Mouse (Mus musculus) CH12.LX (cell line): ENCODE measurements around the gene Serpinb9b. TPM values are rescaled to one million over a fixed set of nuclear protein-coding genes. Genes with fewer than 3 reads are reported as not detected.

Experiments
- DNase-seq: peaks from one replicate; pipeline ENCODE4 v3.0.0-alpha.2; 2013; ENCODE audit errors: extremely low read depth
- H3K27ac ChIP-seq: 2 replicates; pipeline ENCODE4 v1.5.1; 2012; ENCODE audit warnings: low read depth, mild to moderate bottlenecking, control low read depth, moderate library complexity; ENCODE audit not compliant: insufficient read depth
- H3K27me3 ChIP-seq: replicated peaks from 2 replicates; pipeline ENCODE3; 2012; ENCODE audit warnings: inconsistent platforms
- H3K36me3 ChIP-seq, 2 experiments: replicated peaks in 1 of 2; 2 replicates each; pipeline versions ENCODE3 to v1.6.1; 2012; ENCODE audit warnings: inconsistent platforms in 1 of 2, low read length in 1 of 2, mild to moderate bottlenecking in 1 of 2, mixed read lengths in 1 of 2, moderate library complexity in 1 of 2; ENCODE audit not compliant: control insufficient read depth in 1 of 2, insufficient read depth in 1 of 2
- H3K4me1 ChIP-seq, 2 experiments: 2 replicates each; pipeline ENCODE4 v1.6.1; 2012; ENCODE audit warnings: inconsistent platforms in 1 of 2, moderate library complexity in 1 of 2; ENCODE audit not compliant: insufficient read depth in 2 of 2, control insufficient read depth in 1 of 2
- H3K4me2 ChIP-seq: 2 replicates; pipeline ENCODE4 v1.6.1; 2012; ENCODE audit warnings: low read depth, mild to moderate bottlenecking, control low read depth; ENCODE audit not compliant: poor library complexity, insufficient read depth, severe bottlenecking
- H3K4me3 ChIP-seq, 3 experiments: fragments of 150-350 bp in 1 of 3; sonication (generic) in 1 of 3; replicated peaks in 1 of 3; 2 replicates each; pipeline versions ENCODE3 to v1.5.1; 2011 to 2012; ENCODE audit warnings: low read depth in 2 of 3, low read length in 2 of 3, mild to moderate bottlenecking in 2 of 3, moderate library complexity in 2 of 3, control low read depth in 1 of 3, improper control_type of control experiment in 1 of 3, inconsistent platforms in 1 of 3, mixed read lengths in 1 of 3; ENCODE audit not compliant: poor library complexity in 1 of 3
- H3K79me2 ChIP-seq: replicated peaks from 2 replicates; pipeline ENCODE4 v1.6.1; 2012; ENCODE audit warnings: mild to moderate bottlenecking, moderate library complexity; ENCODE audit not compliant: control insufficient read depth, poor library complexity, insufficient read depth, severe bottlenecking; ENCODE audit errors: extremely low read depth
- H3K9ac ChIP-seq: 2 replicates; pipeline ENCODE4 v1.6.1; 2012; ENCODE audit warnings: low read depth, mild to moderate bottlenecking, control low read depth, moderate library complexity; ENCODE audit not compliant: insufficient read depth
- H3K9me3 ChIP-seq: replicated peaks from 2 replicates; pipeline ENCODE3; 2012; ENCODE audit warnings: low read length, inconsistent platforms, mixed read lengths
- BHLHE40 ChIP-seq: IDR thresholded peaks from 2 replicates; pipeline ENCODE4 v1.6.1; 2011; ENCODE audit warnings: mild to moderate bottlenecking, low read depth, low read length, improper control_type of control experiment
- CHD1 ChIP-seq: IDR thresholded peaks from 2 replicates; pipeline ENCODE4 v1.6.1; 2012; ENCODE audit warnings: low read depth, low read length, improper control_type of control experiment, inconsistent platforms
- CHD2 ChIP-seq: IDR thresholded peaks from 2 replicates; pipeline ENCODE4 v1.6.1; 2011; ENCODE audit warnings: low read length, improper control_type of control experiment
- EP300 ChIP-seq: IDR thresholded peaks from 2 replicates; pipeline ENCODE4 v1.6.1; 2011; ENCODE audit warnings: low read length, improper control_type of control experiment
- ETS1 ChIP-seq: conservative IDR thresholded peaks from 2 replicates; pipeline ENCODE4 v1.6.1; 2012; ENCODE audit warnings: low read depth, mild to moderate bottlenecking, inconsistent platforms, low read length, improper control_type of control experiment, moderate library complexity
- GABPA ChIP-seq: IDR thresholded peaks from 2 replicates; pipeline ENCODE4 v1.6.1; 2012; ENCODE audit warnings: low read depth, low read length, improper control_type of control experiment, inconsistent platforms; ENCODE audit not compliant: insufficient replicate concordance
- HCFC1 ChIP-seq: IDR thresholded peaks from 2 replicates; pipeline ENCODE4 v1.6.1; 2012; ENCODE audit warnings: low read depth, mild to moderate bottlenecking, inconsistent platforms, low read length, improper control_type of control experiment
- JUN ChIP-seq: IDR thresholded peaks from 2 replicates; pipeline ENCODE4 v1.6.1; 2011; ENCODE audit warnings: low read depth, mild to moderate bottlenecking, low read length, improper control_type of control experiment, moderate library complexity; ENCODE audit not compliant: insufficient read depth
- KAT2A ChIP-seq: IDR thresholded peaks from 2 replicates; pipeline ENCODE4 v1.6.1; 2012; ENCODE audit warnings: low read length, improper control_type of control experiment, inconsistent platforms; ENCODE audit not compliant: insufficient replicate concordance
- MAFK ChIP-seq: IDR thresholded peaks from 2 replicates; pipeline ENCODE4 v1.6.1; 2011; ENCODE audit warnings: low read length, improper control_type of control experiment; ENCODE audit not compliant: insufficient replicate concordance
- PAX5 ChIP-seq: IDR thresholded peaks from 2 replicates; pipeline ENCODE4 v1.6.1; 2012; ENCODE audit warnings: low read length, inconsistent platforms, mixed read lengths
- POLR2A ChIP-seq: IDR thresholded peaks from 2 replicates; pipeline ENCODE4 v1.6.1; 2011; ENCODE audit warnings: low read depth, mild to moderate bottlenecking, improper control_type of control experiment, low read length
- POLR2AphosphoS2 ChIP-seq: IDR thresholded peaks from 2 replicates; pipeline ENCODE4 v1.6.1; 2011; ENCODE audit warnings: low read depth, low read length, improper control_type of control experiment
- RAD21 ChIP-seq: IDR thresholded peaks from 2 replicates; pipeline ENCODE4 v1.6.1; 2011; ENCODE audit warnings: low read depth, mild to moderate bottlenecking, low read length, improper control_type of control experiment, moderate library complexity
- SIN3A ChIP-seq: IDR thresholded peaks from 2 replicates; pipeline ENCODE4 v1.6.1; 2012; ENCODE audit warnings: low read length, improper control_type of control experiment, inconsistent platforms
- SMC3 ChIP-seq: IDR thresholded peaks from 2 replicates; pipeline ENCODE4 v1.6.1; 2011; ENCODE audit warnings: low read depth, low read length, improper control_type of control experiment
- TBP ChIP-seq: conservative IDR thresholded peaks from 2 replicates; pipeline ENCODE4 v1.6.1; 2011; ENCODE audit warnings: low read depth, low read length, improper control_type of control experiment
- UBTF ChIP-seq: IDR thresholded peaks from 2 replicates; pipeline ENCODE4 v1.6.1; 2012; ENCODE audit warnings: low read depth, mild to moderate bottlenecking, inconsistent platforms, low read length, improper control_type of control experiment, moderate library complexity
- ZC3H11A ChIP-seq: IDR thresholded peaks from 2 replicates; pipeline ENCODE4 v1.6.1; 2012; ENCODE audit warnings: low read depth, mild to moderate bottlenecking, inconsistent platforms, low read length, improper control_type of control experiment
- ZKSCAN1 ChIP-seq: IDR thresholded peaks from 2 replicates; pipeline ENCODE4 v1.6.1; 2012; ENCODE audit warnings: low read depth, inconsistent platforms, low read length, improper control_type of control experiment, borderline replicate concordance
- dilution Hi-C: fragments of 300-500 bp; cut with MboI; formaldehyde crosslinking; loops from 2 replicates; pipeline ENCODE4 v1.14.3; 2020; ENCODE audit warnings: low sequenced_read_pairs; ENCODE audit not compliant: extremely low pct_unique_long_range_greater_than_20kb, extremely low pct_ligation_motif_present
- in situ Hi-C: fragments of 300-500 bp; cut with MboI; formaldehyde crosslinking; loops from 3 replicates; pipeline ENCODE4 v1.14.3; 2019; ENCODE audit warnings: low sequenced_read_pairs, low pct_ligation_motif_present, low pct_unique_long_range_greater_than_20kb, mixed read lengths
- polyA plus RNA-seq: library from polyadenylated mRNA; unstranded; fragments of >175 nt; gene quantifications from 2 replicates; pipeline ENCODE4 v1.2.1, GENCODE M21; 2012; ENCODE audit warnings: low read depth; ENCODE audit not compliant: insufficient read length
- total RNA-seq, 2 experiments: library from RNA; depleted of rRNA; stranded (reverse); fragments of 300-350 nt in 1 of 2; fragments of >200 nt in 1 of 2; gene quantifications; 2 replicates each; pipeline ENCODE4 v1.2.3; 2012 to 2014

Gene Serpinb9b
- not detected in 2 replicates for total RNA-seq (2012; rRNA removed)
- total RNA-seq (2014; rRNA removed), result 0.24 TPM in 1 of 2 replicates, not detected in the other
- polyA plus RNA-seq, result not detected in 2 replicates

GRCm38 (mm10) chr13:33027244-33027643 is at the start of gene Serpinb9b:
Serpinb9b (plus strand) TSS chr13:33027416.
- Histone ChIP-seq H3K9ac (no peak within 1 kb of the TSS), H3K4me2 (no peak within 1 kb of the TSS), H3K4me3 (no peak within 1 kb of the TSS), H3K27me3 (no peaks in the 10 kb centered on the region), H3K4me1 (peaks cover 0 to 7% of the 10 kb centered on the region in 2 experiments; a peak in 1 of 4 replicates), H3K9me3 (no peaks in the 10 kb centered on the region), H3K27ac (no peak within 1 kb of the TSS), H3K79me2 (no peaks in the 10 kb centered on the region), H3K36me3 (no peaks in the 10 kb centered on the region)
- TF ChIP-seq CHD2, result no peak
- no peak for TF ChIP-seq SIN3A
- no peak for TF ChIP-seq ZKSCAN1
- no peak for TF ChIP-seq ETS1
- no peak for TF ChIP-seq POLR2A
- no peak for TF ChIP-seq BHLHE40
- no peak for TF ChIP-seq UBTF
- no peak for TF ChIP-seq EP300
- no peak for TF ChIP-seq RAD21
- TF ChIP-seq ZC3H11A, result no peak
- TF ChIP-seq KAT2A, result no peak
- TF ChIP-seq CHD1, result no peak
- dilution Hi-C loops, result no loop called here
- DNase-seq, result no peak
- in situ Hi-C loops, result no loop called here

GRCm38 (mm10) chr13:32982556-32983042 is 44.6 kb upstream of the Serpinb9b start:
- Histone ChIP-seq H3K27ac (no peak overlapping the region), H3K27me3 (no peaks in the 10 kb centered on the region), H3K36me3 (peaks cover 0 to 18% of the 10 kb centered on the region in 2 experiments), H3K4me1 (0 out of 4 replicates have a peak, but pooled peaks cover 0 to 7% of the 10 kb centered on the region in 2 experiments)
- dilution Hi-C loops, result no loop called here
- in situ Hi-C loops, result no loop called here
- TF ChIP-seq EP300, result 0 out of 2 replicates have a peak, but pooled peaks have one; percentile 11
- no peak for TF ChIP-seq JUN
- TF ChIP-seq, all 38 proteins: peak for 1
- H3K9ac ChIP-seq, result no peak overlapping the region
- H3K9me3 ChIP-seq, result no peaks in the 10 kb centered on the region
- no peaks in the 10 kb centered on the region for H3K79me2 ChIP-seq
- no peak overlapping the region for H3K4me2 ChIP-seq
- H3K4me3 ChIP-seq, result no peak overlapping the region
- no peak for DNase-seq

- dilution Hi-C loops, result no loop called here
- no peak overlapping the region for H3K27ac ChIP-seq
- no peak for DNase-seq
Measured at GRCm38 (mm10) chr13:32986256-32986655, 41.0 kb upstream of the Serpinb9b start.

More at GRCm38 (mm10) chr13:32986256-32986655, 41.0 kb upstream of the Serpinb9b start:
- no peaks in the 10 kb centered on the region for H3K36me3 ChIP-seq
- TF ChIP-seq CHD2 (no peak), ZKSCAN1 (no peak), GABPA (no peak), HCFC1 (no peak), EP300 (no peak), POLR2AphosphoS2 (no peak), UBTF (no peak), CHD1 (no peak), KAT2A (no peak), PAX5 (no peak), TBP (no peak), SMC3 (no peak), MAFK (no peak)
- no peaks in the 10 kb centered on the region for H3K79me2 ChIP-seq
- in situ Hi-C loops, result no loop called here
- H3K9ac ChIP-seq, result no peak overlapping the region
- H3K9me3 ChIP-seq, result no peaks in the 10 kb centered on the region
- no peaks in the 10 kb centered on the region for H3K27me3 ChIP-seq
- no peak overlapping the region for H3K4me2 ChIP-seq
- 0 out of 4 replicates have a peak, but pooled peaks cover 0 to 7% of the 10 kb centered on the region in 2 experiments for H3K4me1 ChIP-seq
- no peak overlapping the region for H3K4me3 ChIP-seq
